Mouse (Mus musculus) right cerebral cortex, postnatal 25 days (tissue): ENCODE measurements at regions not wholly inside any gene's neighbourhood (a gene's known extent, or its start where the extent isn't known, plus 50 kb on each side); places are given as distances from the start of the nearest gene placed in this dataset.
A peak's percentile ranks its signal among the peaks of the same experiment; 100 is the strongest.

Experiments
- DNase-seq: peaks from one replicate; pipeline ENCODE4 v3.0.0; 2022

GRCm38 (mm10) chr15:28560035-28560434 is 356.5 kb downstream of the Dnah5 start:
- DNase-seq: no peak

GRCm38 (mm10) chr15:28595294-28595693 is 391.7 kb downstream of the Dnah5 start:
- DNase-seq: no peak

GRCm38 (mm10) chr15:28595725-28596124 is 392.2 kb downstream of the Dnah5 start:
- DNase-seq: no peak

GRCm38 (mm10) chr15:28600132-28600531 is 396.6 kb downstream of the Dnah5 start:
- DNase-seq: peak; percentile 4

GRCm38 (mm10) chr15:28615662-28616061 is 412.1 kb downstream of the Dnah5 start:
- no peak for DNase-seq

- DNase-seq: no peak
Measured at GRCm38 (mm10) chr15:28640349-28640748, 436.8 kb downstream of the Dnah5 start.

GRCm38 (mm10) chr15:28645122-28645521 is 441.6 kb downstream of the Dnah5 start:
- DNase-seq: no peak

GRCm38 (mm10) chr15:28653996-28654395 is 450.4 kb downstream of the Dnah5 start:
- DNase-seq: no peak

GRCm38 (mm10) chr15:28663847-28664602 is 460.5 kb downstream of the Dnah5 start:
- peak; percentile 5 for DNase-seq
